Mouse (Mus musculus) cerebellum, adult 2 months (tissue): ENCODE data around the gene Magi2. TPM values are rescaled to one million over a fixed set of nuclear protein-coding genes. Genes with fewer than 3 reads are reported as not detected.
"Not testable (repeated sequence)": the region's sequence is repeated elsewhere in the genome, so short reads cannot be mapped to it uniquely, and the experiment has no call there.

Source experiments
- DNase-seq, 2 experiments: peaks; one replicate each; pipeline ENCODE4 v3.0.0; 2021
- H3K27ac ChIP-seq: fragments of 200-500 bp; 2 replicates; pipeline ENCODE4 v1.5.1; 2012; ENCODE audit warnings: low read length, control low read depth, inconsistent platforms; ENCODE audit not compliant: insufficient read depth
- H3K27me3 ChIP-seq: fragments of 200-500 bp; 2 replicates; pipeline ENCODE4 v1.6.1; 2012; ENCODE audit warnings: inconsistent platforms, mild to moderate bottlenecking, low read length, moderate library complexity; ENCODE audit not compliant: control insufficient read depth, insufficient read depth
- H3K4me1 ChIP-seq: fragments of 200-500 bp; 2 replicates; pipeline ENCODE4 v1.6.1; 2011; ENCODE audit warnings: low read length; ENCODE audit not compliant: control insufficient read depth, insufficient read depth
- H3K4me3 ChIP-seq: fragments of 200-500 bp; replicated peaks from 2 replicates; pipeline ENCODE3; 2011; ENCODE audit warnings: mild to moderate bottlenecking, low read depth, low read length, control low read depth; ENCODE audit not compliant: insufficient read depth
- CTCF ChIP-seq: fragments of 200-500 bp; IDR thresholded peaks from 2 replicates; pipeline ENCODE4 v1.5.1; 2011; ENCODE audit warnings: low read depth, mild to moderate bottlenecking, control low read depth, low read length, moderate library complexity, borderline replicate concordance; ENCODE audit not compliant: insufficient read depth
- POLR2A ChIP-seq: fragments of 200-500 bp; IDR thresholded peaks from 2 replicates; pipeline ENCODE4 v1.6.1; 2011; ENCODE audit warnings: low read length, control low read depth, borderline replicate concordance; ENCODE audit not compliant: insufficient read depth
- WGBS: fragments of 180-500 bp; shearing (Covaris S2); methylation state at CpG from one replicate; pipeline ENCODE4 v1.1.7; 2018; 5-methylcytosine and 5-hydroxymethylcytosine counted together
- polyA plus RNA-seq: library from polyadenylated mRNA; depleted of rRNA; stranded (reverse); fragments of >200 nt; gene quantifications from 2 replicates; pipeline ENCODE4 v1.2.3, GENCODE M21; 2012

The Magi2 gene
- polyA plus RNA-seq, 1 experiment, result 30.1 TPM

DNA sequence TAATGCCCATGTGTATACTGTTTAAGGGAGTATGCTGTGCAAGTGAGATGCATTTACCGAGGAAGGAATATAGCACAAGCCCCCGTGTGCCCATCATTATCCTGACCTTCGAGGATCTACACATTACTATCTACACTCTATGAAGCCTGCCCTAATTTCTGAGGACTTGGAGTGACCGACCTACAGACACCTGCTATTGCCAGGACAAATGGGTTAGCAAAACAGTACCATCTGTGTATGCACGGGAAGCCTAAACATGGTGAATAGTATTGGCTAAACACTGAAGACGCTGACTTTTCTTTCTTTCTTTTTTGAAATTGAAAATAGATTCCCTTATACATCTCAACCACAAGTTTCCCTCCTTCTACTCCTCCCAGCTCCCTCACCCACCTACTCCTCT lies 1024.7 kb downstream of the Magi2 start:
- 27% methylated on average over 6 of the region's 6 CpGs for WGBS
- Histone ChIP-seq H3K27me3 (no peaks in the 10 kb centered on the region), H3K4me3 (no peak overlapping the region), H3K27ac (no peak overlapping the region), H3K4me1 (peaks cover 5% of the 10 kb centered on the region; the same call in 1 of the 2 replicates)
- peak in 1 of 2 experiments; percentile 53 for DNase-seq
- no peak for TF ChIP-seq CTCF
- TF ChIP-seq POLR2A, result no peak

DNA sequence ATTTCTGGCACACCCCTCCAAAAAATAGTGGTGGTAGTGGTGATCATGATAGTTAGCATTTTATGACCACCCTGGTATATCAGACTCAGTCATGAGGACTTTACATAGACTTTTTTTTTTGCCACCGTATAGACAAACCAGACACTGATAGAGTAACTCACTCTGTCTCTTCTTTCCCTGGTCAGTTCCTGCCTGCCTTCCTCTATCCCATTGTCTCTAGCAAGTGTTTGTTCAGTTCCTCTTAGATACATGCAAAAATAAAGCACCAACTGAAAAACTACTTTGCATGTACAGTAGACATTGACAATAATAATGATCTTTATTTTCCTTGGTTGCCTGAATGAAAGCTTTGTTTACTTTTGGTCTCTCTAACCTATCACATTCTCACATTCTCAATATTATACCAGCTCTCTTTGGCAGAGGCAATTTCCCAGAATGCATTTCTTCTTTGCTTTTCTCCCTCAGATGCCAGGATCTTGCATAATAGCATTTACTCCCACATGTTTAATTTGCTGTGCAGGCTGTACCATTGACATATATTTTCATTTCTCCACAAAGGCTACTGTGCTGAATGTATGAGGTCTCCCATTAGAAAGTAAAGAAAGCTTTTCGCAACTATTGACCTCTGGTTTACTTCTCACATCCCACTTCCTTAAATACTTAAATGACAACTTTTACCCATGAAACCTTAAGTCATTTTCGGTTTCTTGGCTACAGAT lies 1029.5 kb downstream of the Magi2 start:
- H3K27me3 ChIP-seq, result no peaks in the 10 kb centered on the region
- H3K27ac ChIP-seq, result no peak overlapping the region
- TF ChIP-seq CTCF (no peak), POLR2A (no peak)
- peaks cover 5% of the 10 kb centered on the region; the same call in 1 of the 2 replicates for H3K4me1 ChIP-seq
- WGBS, result 92% methylated on average over 3 of the region's 3 CpGs
- H3K4me3 ChIP-seq, result no peak overlapping the region
- DNase-seq, result no peak

DNA sequence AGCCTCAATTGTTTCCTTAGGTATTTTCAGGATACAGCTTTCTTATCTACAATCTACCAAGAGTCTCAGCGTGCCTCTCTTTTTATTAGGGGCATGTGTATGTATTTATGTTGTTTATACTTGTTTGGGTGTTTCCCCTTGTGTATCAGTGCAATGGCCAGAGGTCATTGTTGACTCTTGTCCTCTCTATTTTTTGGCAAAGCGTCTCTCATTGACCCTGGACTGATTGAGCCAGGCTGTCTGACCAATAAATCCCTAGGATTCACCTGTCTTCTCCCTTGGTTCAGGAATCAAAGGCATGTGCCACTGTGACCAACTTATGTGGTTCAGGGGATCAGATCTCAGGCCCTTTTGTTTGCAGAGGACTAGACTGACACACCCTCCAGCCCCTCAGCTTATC lies 1030.1 kb downstream of the Magi2 start:
- no peak overlapping the region for H3K27ac ChIP-seq
- 83% methylated on average over 2 of the region's 2 CpGs for WGBS

DNA sequence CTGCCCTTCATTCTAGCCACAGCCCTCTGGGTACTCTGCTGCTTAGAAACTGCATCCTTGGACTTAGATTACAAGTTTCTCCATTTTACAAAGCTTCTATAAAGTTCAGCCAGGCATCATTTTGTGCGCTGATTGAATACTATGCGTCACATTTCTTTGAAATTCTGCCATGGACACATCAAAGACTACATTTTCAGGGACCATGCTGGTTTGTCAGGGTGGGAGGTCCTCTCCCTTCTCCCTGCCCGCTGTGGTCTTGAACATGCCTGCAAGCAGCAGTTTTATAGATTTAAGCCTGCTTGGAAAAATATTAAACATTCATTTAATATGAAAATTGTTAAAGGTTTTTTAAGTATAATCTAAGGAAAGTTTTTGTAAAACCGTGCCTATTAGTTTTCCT lies 1030.6 kb downstream of the Magi2 start:
- H3K27me3 ChIP-seq, result no peaks in the 10 kb centered on the region
- 68% methylated on average over 4 of the region's 4 CpGs for WGBS
- H3K4me1 ChIP-seq, result no peaks in the 10 kb centered on the region
- H3K27ac ChIP-seq, result no peak overlapping the region
- DNase-seq, result no peak
- H3K4me3 ChIP-seq, result no peak overlapping the region
- TF ChIP-seq CTCF, result no peak
- no peak for TF ChIP-seq POLR2A

More for the DNA sequence above, 1030.1 kb downstream of the Magi2 start:
- TF ChIP-seq CTCF, result no peak
- TF ChIP-seq POLR2A, result no peak
- H3K4me3 ChIP-seq, result no peak overlapping the region
- H3K4me1 ChIP-seq, result peaks cover 2% of the 10 kb centered on the region; the same call in 1 of the 2 replicates
- no peaks in the 10 kb centered on the region for H3K27me3 ChIP-seq
- no peak for DNase-seq

DNA sequence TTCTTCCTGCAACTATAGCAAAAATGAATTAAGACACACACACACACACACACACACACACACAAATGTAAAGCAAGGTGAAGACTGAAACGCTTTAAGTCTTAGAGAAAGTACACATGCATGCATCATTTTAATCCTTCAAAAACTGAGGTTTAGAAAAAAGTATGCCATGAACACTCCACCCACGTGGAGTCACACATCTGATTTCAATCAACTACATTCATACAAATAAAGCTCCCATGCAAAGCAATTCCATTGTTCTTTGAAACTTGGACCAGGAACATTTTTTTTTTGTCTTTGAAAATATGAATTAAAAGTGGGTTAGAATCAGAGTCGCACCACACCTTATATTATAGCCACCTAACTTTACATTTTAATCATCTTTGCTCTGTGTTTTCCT lies 1032.9 kb downstream of the Magi2 start:
- no peak for DNase-seq
- 89% methylated on average over 3 of the region's 3 CpGs for WGBS
- H3K4me1 ChIP-seq, result no peaks in the 10 kb centered on the region
- H3K27ac ChIP-seq, result no peak overlapping the region
- no peak overlapping the region for H3K4me3 ChIP-seq
- no peaks in the 10 kb centered on the region for H3K27me3 ChIP-seq
- TF ChIP-seq CTCF (no peak), POLR2A (no peak)

DNA sequence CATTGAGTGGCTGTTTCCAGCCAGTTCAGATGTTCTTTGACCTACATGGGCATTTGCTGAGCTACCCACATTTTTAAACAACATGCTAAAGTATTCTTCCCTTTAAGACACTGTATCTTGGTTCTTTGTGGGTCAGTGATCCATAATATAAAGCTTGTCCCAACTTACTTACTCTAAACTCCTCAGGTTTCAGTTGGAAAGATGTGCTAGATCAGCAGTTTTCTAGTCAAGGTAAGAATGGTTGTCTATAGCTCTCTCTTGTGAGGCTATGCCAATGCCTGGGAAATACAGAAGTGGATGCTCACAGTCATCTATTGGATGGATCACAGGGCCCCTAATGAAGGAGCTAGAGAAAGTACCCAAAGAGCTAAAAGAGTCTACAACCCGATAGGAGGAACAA lies 1045.8 kb downstream of the Magi2 start:
- DNase-seq, H3K27ac ChIP-seq, H3K4me3 ChIP-seq, H3K27me3 ChIP-seq: not testable (repeated sequence)
- WGBS, result 97% methylated on average over 1 of the region's 1 CpGs
- peaks cover 11% of the 10 kb centered on the region; the same call in 1 of the 2 replicates for H3K4me1 ChIP-seq

DNA sequence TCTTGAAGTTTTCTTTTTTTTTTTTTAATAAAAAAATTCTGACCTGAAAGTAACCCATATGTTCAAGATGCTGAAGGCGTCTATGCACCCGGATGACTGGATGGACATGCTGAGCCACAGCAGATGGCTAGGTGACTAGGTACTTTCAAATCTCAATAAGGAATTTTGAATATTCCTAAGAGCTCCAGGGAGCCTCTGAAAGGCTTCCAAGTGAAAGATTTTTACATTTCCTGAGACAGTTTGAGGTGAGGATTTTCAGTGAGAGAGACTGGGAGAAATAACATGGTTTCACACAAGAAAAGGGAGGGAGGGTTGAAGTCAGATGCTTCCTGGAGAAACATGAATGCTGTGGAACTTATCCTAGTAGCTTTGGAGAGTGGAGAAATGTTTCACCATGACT lies 1048.8 kb downstream of the Magi2 start:
- no peaks in the 10 kb centered on the region for H3K27me3 ChIP-seq
- TF ChIP-seq CTCF (no peak), POLR2A (no peak)
- H3K27ac ChIP-seq, result no peak overlapping the region
- DNase-seq, result peak; percentile 52 to 85
- H3K4me3 ChIP-seq, result no peak overlapping the region
- WGBS, result 10% methylated on average over 2 of the region's 2 CpGs
- H3K4me1 ChIP-seq, result peaks cover 7% of the 10 kb centered on the region; the same call in 1 of the 2 replicates

DNA sequence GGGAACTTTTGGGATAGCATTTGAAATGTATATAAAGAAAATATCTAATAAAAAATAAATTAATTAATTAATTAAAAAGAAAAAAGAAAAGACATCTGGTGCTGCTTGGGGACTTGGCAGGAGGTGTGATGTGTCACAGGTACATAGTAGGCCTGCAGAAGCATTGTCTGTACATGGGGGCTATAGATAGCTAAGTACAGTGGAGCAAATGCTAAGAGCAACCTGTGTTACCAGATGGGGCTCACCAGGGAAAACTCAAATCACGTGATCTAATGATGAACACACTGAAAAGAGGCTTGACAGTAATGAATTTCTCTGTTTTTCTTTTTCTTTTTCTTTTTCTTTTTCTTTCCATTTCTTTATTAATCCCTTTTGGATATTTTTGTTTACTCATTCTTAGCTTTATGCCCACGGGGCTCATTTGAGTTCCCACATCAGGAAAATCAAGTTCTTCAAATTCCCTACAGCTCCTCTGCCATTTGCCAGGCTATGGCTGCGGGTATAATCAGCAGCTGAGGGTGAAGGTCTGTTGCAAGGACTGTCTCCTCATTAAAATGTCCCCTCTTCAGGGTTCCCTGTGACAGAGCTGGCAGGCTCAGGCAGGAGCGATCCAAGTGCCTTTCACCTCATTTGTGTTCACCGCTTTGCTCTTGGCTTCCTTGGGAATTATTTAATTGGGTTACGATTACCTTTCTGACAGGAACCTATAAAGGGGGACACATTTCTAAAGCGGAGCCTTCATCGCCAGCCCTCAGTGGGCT lies 1058.4 kb downstream of the Magi2 start:
- 38% methylated on average over 8 of the region's 8 CpGs for WGBS
- Histone ChIP-seq H3K27me3 (no peaks in the 10 kb centered on the region), H3K27ac (no peak overlapping the region; the same call in 1 of the 2 replicates), H3K4me1 (peaks cover 6% of the 10 kb centered on the region), H3K4me3 (no peak overlapping the region)
- TF ChIP-seq POLR2A, result no peak
- no peak for TF ChIP-seq CTCF
- peak in 1 of 2 experiments; percentile 20 for DNase-seq
